Mouse (Mus musculus) cortical plate, adult 2 months (tissue): ENCODE measurements around the gene Slit3. TPM values are rescaled to one million over a fixed set of nuclear protein-coding genes. Genes with fewer than 3 reads are reported as not detected.

ENCODE experiments used
- H3K27ac ChIP-seq: fragments of 200-500 bp; 2 replicates; pipeline ENCODE4 v1.5.1; 2012; ENCODE audit warnings: low read length, control low read depth, inconsistent platforms; ENCODE audit not compliant: insufficient read depth
- H3K4me1 ChIP-seq: fragments of 200-500 bp; 2 replicates; pipeline ENCODE4 v1.6.1; 2011; ENCODE audit warnings: low read length; ENCODE audit not compliant: control insufficient read depth, insufficient read depth
- H3K4me3 ChIP-seq: fragments of 200-500 bp; 2 replicates; pipeline ENCODE4 v1.5.1; 2011; ENCODE audit warnings: mild to moderate bottlenecking, low read length, control low read depth; ENCODE audit not compliant: insufficient read depth
- CTCF ChIP-seq: fragments of 200-500 bp; IDR thresholded peaks from 2 replicates; pipeline ENCODE4 v1.5.1; 2011; ENCODE audit warnings: mild to moderate bottlenecking, control low read depth, low read length; ENCODE audit not compliant: insufficient read depth; ENCODE audit errors: extremely low read depth
- POLR2A ChIP-seq: fragments of 200-500 bp; IDR thresholded peaks from 2 replicates; pipeline ENCODE4 v1.6.1; 2011; ENCODE audit warnings: mild to moderate bottlenecking, low read length, control low read depth; ENCODE audit not compliant: insufficient read depth; ENCODE audit errors: extremely low read depth
- polyA plus RNA-seq: library from polyadenylated mRNA; depleted of rRNA; stranded (reverse); fragments of >200 nt; gene quantifications from 2 replicates; pipeline ENCODE4 v1.2.3, GENCODE M21; 2012

Slit3 gene
- polyA plus RNA-seq, 1 experiment = 15.8 TPM

DNA sequence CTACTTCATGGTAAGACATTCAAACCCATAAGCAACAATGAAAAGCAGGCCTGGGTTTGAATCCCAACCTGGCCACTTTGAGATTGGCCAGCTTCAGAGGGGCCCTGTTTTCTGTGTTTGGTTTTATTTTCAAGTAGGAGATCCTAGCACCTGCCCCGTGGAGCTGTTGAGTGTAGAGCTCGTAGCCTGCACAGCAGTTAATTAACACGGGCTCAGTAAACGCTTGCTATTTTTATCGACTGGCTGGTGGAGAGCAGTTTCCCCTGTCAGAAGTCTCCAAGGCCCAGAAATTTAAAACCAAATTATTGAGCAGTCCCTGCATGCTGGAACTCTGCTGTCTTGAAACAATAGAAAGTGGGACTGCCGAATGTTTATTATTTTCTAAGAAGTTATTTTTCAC, 136.3 kb downstream of the Slit3 start:
- no peak for TF ChIP-seq CTCF
- no peak for TF ChIP-seq POLR2A
- no peak overlapping the region for H3K4me3 ChIP-seq
- H3K4me1 ChIP-seq = peaks cover 5% of the 10 kb centered on the region
- no peak overlapping the region for H3K27ac ChIP-seq

DNA sequence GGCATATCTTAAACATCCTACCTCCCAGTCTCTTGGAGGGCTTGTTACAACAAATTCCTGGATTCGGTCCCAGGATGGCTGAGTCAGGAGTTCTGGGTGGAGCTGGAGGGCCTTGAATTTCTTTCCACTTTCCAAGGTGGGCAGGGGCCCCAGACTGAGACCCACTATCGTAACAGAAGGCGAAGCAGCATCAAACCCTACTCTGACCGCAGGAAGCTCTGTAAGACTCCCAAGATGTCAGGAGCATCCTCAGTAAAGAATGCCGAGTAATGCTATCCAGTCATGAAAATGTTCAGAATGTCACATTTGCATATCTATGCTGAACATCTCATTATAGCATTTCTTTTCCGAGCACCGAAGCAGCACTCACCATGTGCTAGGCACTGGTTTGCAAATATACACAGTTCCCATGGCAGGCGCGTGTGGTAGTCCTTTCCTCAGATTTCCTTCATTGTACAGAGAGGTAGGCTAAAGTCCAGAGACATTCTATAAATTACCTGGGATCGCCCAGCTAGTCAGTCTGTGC, 140.6 kb downstream of the Slit3 start:
- TF ChIP-seq POLR2A = no peak
- TF ChIP-seq CTCF = no peak
- peak overlapping the region; percentile 71 for H3K27ac ChIP-seq
- peaks cover 6% of the 10 kb centered on the region for H3K4me1 ChIP-seq
- no peak overlapping the region for H3K4me3 ChIP-seq

DNA sequence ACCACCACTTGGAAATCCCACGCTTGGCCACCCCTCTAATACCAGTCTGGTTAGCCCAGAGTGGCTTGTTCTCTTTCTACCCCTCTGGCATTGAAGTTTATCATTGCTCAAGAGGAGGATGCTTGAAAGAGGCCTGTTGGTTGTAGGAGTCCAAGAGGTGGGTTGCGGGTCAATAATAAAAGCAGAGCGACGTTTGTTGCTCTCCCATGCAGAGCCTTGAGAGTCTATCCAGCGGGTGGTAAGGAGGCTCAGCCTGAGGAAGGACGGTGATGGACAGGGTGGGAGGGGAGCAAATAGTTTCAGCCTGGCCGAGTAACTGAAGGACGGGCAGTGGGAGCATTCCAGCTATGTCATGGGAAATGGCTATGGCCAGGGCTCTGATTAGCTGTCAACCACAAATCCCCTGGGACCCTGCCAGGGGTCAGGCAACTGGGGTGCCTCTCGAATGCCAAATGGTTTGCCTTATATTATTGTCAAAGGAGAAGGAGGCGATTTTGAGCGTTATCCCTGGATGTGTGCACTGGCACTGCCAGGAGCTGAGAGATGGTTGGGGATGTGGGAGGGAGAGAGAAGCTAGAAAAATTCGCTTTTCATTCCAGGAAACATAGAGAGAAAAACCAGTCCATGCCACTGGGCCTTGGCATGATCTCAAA, 141.4 kb downstream of the Slit3 start:
- Histone ChIP-seq H3K4me3 (no peak overlapping the region), H3K4me1 (peaks cover 6% of the 10 kb centered on the region), H3K27ac (peak overlapping the region; percentile 71)
- TF ChIP-seq POLR2A = no peak
- no peak for TF ChIP-seq CTCF

GRCm38 (mm10) chr11:35264749-35265148, 143.7 kb downstream of the Slit3 start:
- Histone ChIP-seq H3K4me1 (peaks cover 6% of the 10 kb centered on the region), H3K4me3 (no peak overlapping the region), H3K27ac (no peak overlapping the region)
- no peak for TF ChIP-seq POLR2A
- no peak for TF ChIP-seq CTCF

DNA sequence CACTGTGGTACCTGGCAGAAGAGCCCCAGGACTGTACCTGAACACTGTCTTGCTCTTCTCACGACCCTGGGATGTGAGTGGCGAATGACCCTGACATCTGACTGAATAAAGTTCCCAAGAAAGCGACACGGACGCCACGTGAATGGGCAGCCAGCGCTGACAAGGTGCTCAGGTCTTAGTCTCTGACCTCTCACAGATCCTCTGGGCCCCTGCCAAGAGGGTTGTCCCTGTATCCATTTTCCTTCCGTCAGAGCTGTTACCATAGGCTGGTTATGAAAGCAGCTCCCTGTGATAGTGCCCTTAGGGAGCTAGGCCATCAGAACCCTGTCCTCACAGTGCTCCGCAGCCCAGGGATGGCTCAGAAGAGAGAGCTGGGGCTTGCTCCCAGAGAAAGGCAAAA, 149.4 kb downstream of the Slit3 start:
- TF ChIP-seq CTCF (no peak), POLR2A (no peak)
- Histone ChIP-seq H3K27ac (no peak overlapping the region), H3K4me1 (no peaks in the 10 kb centered on the region), H3K4me3 (no peak overlapping the region)

DNA sequence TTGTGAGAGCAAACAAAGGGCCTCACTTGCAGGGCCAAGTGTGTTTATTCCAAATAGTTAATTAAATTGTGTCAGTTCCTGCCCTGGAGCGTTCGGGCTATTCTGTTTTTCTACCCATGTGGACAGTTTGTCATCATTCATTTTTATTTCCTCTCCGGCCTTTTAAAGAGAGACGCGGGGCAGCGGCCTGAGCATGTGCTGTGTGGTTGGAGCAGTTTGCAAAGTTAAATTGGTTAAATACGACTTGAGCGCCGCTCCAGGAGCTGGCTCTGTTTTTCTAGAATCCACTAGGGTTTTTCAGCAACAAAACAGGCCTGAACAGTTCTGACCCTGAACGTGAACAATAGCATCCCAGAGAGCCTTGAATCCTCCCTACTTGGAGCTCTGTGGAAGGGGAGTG, 152.4 kb downstream of the Slit3 start:
- no peaks in the 10 kb centered on the region for H3K4me1 ChIP-seq
- TF ChIP-seq CTCF (no peak), POLR2A (no peak)
- no peak overlapping the region for H3K4me3 ChIP-seq
- H3K27ac ChIP-seq = no peak overlapping the region

GRCm38 (mm10) chr11:35274036-35274435, 153.0 kb downstream of the Slit3 start:
- no peak overlapping the region for H3K4me3 ChIP-seq
- H3K4me1 ChIP-seq = no peaks in the 10 kb centered on the region
- no peak overlapping the region for H3K27ac ChIP-seq
- TF ChIP-seq CTCF = no peak
- no peak for TF ChIP-seq POLR2A

GRCm38 (mm10) chr11:35275300-35275699, 154.3 kb downstream of the Slit3 start:
- TF ChIP-seq CTCF (no peak), POLR2A (no peak)
- Histone ChIP-seq H3K4me1 (no peaks in the 10 kb centered on the region), H3K27ac (no peak overlapping the region), H3K4me3 (no peak overlapping the region)

DNA sequence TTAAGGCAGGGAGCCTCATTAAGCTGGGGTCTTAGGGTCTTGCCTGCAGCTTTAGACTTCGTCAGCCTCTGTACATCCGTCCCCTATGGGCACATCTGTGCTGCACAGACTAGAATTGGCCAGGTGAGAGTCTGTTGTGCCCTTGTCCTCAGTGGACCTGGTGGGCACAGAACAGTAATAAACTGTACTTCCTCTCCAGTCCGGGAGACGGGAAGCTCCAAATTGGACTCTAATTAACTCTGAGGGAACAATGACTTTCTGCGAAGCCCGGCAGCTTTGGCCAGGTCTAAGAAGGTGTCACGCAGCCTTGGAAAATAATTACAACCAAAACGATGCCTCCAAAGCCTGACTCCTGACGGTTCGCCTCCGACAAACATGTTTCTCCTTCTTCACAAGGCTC, 155.0 kb downstream of the Slit3 start:
- Histone ChIP-seq H3K27ac (peak overlapping the region; percentile 40; the same call in 1 of the 2 replicates), H3K4me3 (no peak overlapping the region), H3K4me1 (no peaks in the 10 kb centered on the region)
- TF ChIP-seq CTCF = no peak
- no peak for TF ChIP-seq POLR2A

DNA sequence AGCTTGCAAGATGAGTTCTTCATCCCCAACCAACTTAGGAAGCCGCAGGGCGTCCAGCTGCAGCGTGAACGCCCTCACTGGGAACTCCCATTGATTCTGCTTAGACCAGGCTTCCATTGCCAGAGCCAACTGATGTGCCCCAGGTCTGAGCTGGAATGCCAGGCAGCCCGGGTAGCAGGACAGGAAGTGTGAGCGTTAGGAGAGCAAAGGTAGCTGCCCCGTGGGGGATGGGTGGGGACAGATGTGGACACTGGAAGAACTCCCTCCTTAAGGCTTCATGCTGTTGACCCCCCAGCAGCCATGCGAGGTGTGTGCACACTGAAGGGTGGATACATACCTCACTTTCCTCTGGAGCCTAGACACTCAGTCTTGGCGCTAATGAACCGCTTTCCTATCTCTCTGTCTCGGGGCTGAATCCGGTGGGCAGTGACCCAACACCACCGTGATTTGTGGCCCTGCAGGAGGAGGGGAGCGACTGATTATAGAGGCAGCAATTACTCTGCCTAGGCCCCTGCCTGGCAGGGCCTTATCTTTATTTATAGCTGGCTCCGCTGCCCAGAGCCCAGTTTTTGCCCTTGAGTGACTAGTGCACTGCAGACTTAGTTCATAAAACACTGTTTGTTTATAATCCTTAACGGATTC, 157.2 kb downstream of the Slit3 start:
- Histone ChIP-seq H3K4me3 (no peak overlapping the region), H3K27ac (no peak overlapping the region), H3K4me1 (peaks cover 10% of the 10 kb centered on the region)
- TF ChIP-seq POLR2A = no peak
- no peak for TF ChIP-seq CTCF
